Mouse (Mus musculus): ENCODE results near the gene Gabpb2. TPM values are rescaled to one million over a fixed set of nuclear protein-coding genes. Genes with fewer than 3 reads are reported as not detected.

Gabpb2 gene
- polyA plus RNA-seq, 1 experiment from 2014 or later = 7.9 TPM

Small RNAs within 50 kb of the gene (microRNA-seq; reads per million reads assigned to microRNA genes)
- not detected for gene Mir8099-1

Other genes with a start within 250 kb of the Gabpb2 start
- 17.4 and 21.8 TPM in 2 replicates for gene Pi4kb, start 243.2 kb downstream of the Gabpb2 start, polyA plus RNA-seq (2014; fragmentation: Nextera tagmentation; extraction: Ambion mirVana)
- gene Zfp687, start 202.5 kb downstream of the Gabpb2 start, polyA plus RNA-seq (2014; fragmentation: Nextera tagmentation; extraction: Ambion mirVana) = 13.5 and 16.9 TPM in 2 replicates
- 176 and 188 TPM in 2 replicates for gene Psmd4, start 175.3 kb downstream of the Gabpb2 start, polyA plus RNA-seq (2014; fragmentation: Nextera tagmentation; extraction: Ambion mirVana)
- 11.9 and 12.7 TPM in 2 replicates for gene Pip5k1a, start 111.0 kb downstream of the Gabpb2 start, polyA plus RNA-seq (2014; fragmentation: Nextera tagmentation; extraction: Ambion mirVana)
- 87.5 and 95.7 TPM in 2 replicates for gene Vps72, start 106.9 kb downstream of the Gabpb2 start, polyA plus RNA-seq (2014; fragmentation: Nextera tagmentation; extraction: Ambion mirVana)
- gene Tmod4, start 93.4 kb downstream of the Gabpb2 start, polyA plus RNA-seq (2014; fragmentation: Nextera tagmentation; extraction: Ambion mirVana) = 1.6 and 2.2 TPM in 2 replicates
- 58.5 and 58.7 TPM in 2 replicates for gene Scnm1, start 83.9 kb downstream of the Gabpb2 start, polyA plus RNA-seq (2014; fragmentation: Nextera tagmentation; extraction: Ambion mirVana)
- gene Lysmd1, start 83.8 kb downstream of the Gabpb2 start, polyA plus RNA-seq (2014; fragmentation: Nextera tagmentation; extraction: Ambion mirVana) = 8.1 and 8.4 TPM in 2 replicates
- gene Tnfaip8l2, start 75.6 kb downstream of the Gabpb2 start, polyA plus RNA-seq (2014; fragmentation: Nextera tagmentation; extraction: Ambion mirVana) = 2.6 and 3.3 TPM in 2 replicates
- 3.2 and 5.8 TPM in 2 replicates for gene Sema6c, start 57.5 kb downstream of the Gabpb2 start, polyA plus RNA-seq (2014; fragmentation: Nextera tagmentation; extraction: Ambion mirVana)
- gene Cdc42se1, start 10.8 kb upstream of the Gabpb2 start, polyA plus RNA-seq (2014; fragmentation: Nextera tagmentation; extraction: Ambion mirVana) = 61.7 and 63.3 TPM in 2 replicates
- 12.6 and 14.2 TPM in 2 replicates for gene Mllt11, start 14.3 kb upstream of the Gabpb2 start, polyA plus RNA-seq (2014; fragmentation: Nextera tagmentation; extraction: Ambion mirVana)
- gene Gm128, start 23.7 kb upstream of the Gabpb2 start, polyA plus RNA-seq (2014; fragmentation: Nextera tagmentation; extraction: Ambion mirVana) = 0.23 and 0.46 TPM in 2 replicates
- gene Bnipl, start 33.3 kb upstream of the Gabpb2 start, polyA plus RNA-seq (2014; fragmentation: Nextera tagmentation; extraction: Ambion mirVana) = not detected in 2 replicates
- gene Mindy1, start 63.4 kb upstream of the Gabpb2 start, polyA plus RNA-seq (2014; fragmentation: Nextera tagmentation; extraction: Ambion mirVana) = 25.6 and 28.8 TPM in 2 replicates
- 29.8 and 31.7 TPM in 2 replicates for gene Prune1, start 64.2 kb upstream of the Gabpb2 start, polyA plus RNA-seq (2014; fragmentation: Nextera tagmentation; extraction: Ambion mirVana)
- 0.88 TPM in 2 replicates for gene Anxa9, start 89.3 kb upstream of the Gabpb2 start, polyA plus RNA-seq (2014; fragmentation: Nextera tagmentation; extraction: Ambion mirVana)
- 118 and 123 TPM in 2 replicates for gene Cers2, start 96.9 kb upstream of the Gabpb2 start, polyA plus RNA-seq (2014; fragmentation: Nextera tagmentation; extraction: Ambion mirVana)
- 22.1 and 24.4 TPM in 2 replicates for gene Setdb1, start 139.3 kb upstream of the Gabpb2 start, polyA plus RNA-seq (2014; fragmentation: Nextera tagmentation; extraction: Ambion mirVana)
- not detected in 2 replicates for gene 4930558C23Rik, start 184.9 kb upstream of the Gabpb2 start, polyA plus RNA-seq (2014; fragmentation: Nextera tagmentation; extraction: Ambion mirVana)
- 27.5 and 28.5 TPM in 2 replicates for gene Arnt, start 216.5 kb upstream of the Gabpb2 start, polyA plus RNA-seq (2014; fragmentation: Nextera tagmentation; extraction: Ambion mirVana)

Data from heart, embryonic 14.5 days (tissue).